Mouse (Mus musculus) hindbrain, embryonic 10.5 days (tissue): ENCODE measurements around the gene Pou4f2. TPM values are rescaled to one million over a fixed set of nuclear protein-coding genes. Genes with fewer than 3 reads are reported as not detected.
A peak's percentile ranks its signal among the peaks of the same experiment; 100 is the strongest.

Source experiments
- DNase-seq: peaks from one replicate; pipeline ENCODE4 v3.0.0-alpha.2; 2017; ENCODE audit warnings: low spot score
- H3K27ac ChIP-seq: fragments of 300-500 bp; sonication (generic); 2 replicates; pipeline ENCODE4 v1.5.1; 2016; ENCODE audit warnings: mild to moderate bottlenecking, moderate library complexity
- H3K27me3 ChIP-seq: fragments of 300-500 bp; sonication (generic); 2 replicates; pipeline ENCODE4 v1.6.1; 2016; ENCODE audit warnings: mild to moderate bottlenecking; ENCODE audit not compliant: poor library complexity, insufficient read depth, severe bottlenecking
- H3K36me3 ChIP-seq: fragments of 300-500 bp; sonication (generic); 2 replicates; pipeline ENCODE4 v1.6.1; 2016; ENCODE audit warnings: mild to moderate bottlenecking, moderate library complexity
- H3K4me1 ChIP-seq: fragments of 300-500 bp; sonication (generic); replicated peaks from 2 replicates; pipeline ENCODE4 v1.6.1; 2016; ENCODE audit warnings: mild to moderate bottlenecking
- H3K4me3 ChIP-seq: fragments of 300-500 bp; sonication (generic); 2 replicates; pipeline ENCODE4 v1.5.1; 2016; ENCODE audit warnings: mild to moderate bottlenecking, moderate library complexity
- H3K9me3 ChIP-seq: fragments of 300-500 bp; sonication (generic); 2 replicates; pipeline ENCODE4 v1.6.1; 2016; ENCODE audit warnings: mild to moderate bottlenecking, moderate library complexity
- WGBS: fragments of 180-500 bp; shearing (Covaris S2); methylation state at CpG from one replicate; pipeline ENCODE4 v1.1.7; 2016; 5-methylcytosine and 5-hydroxymethylcytosine counted together
- polyA plus RNA-seq: library from polyadenylated mRNA; unstranded; fragments of >200 nt; fragmentation: Nextera tagmentation; extraction: Ambion mirVana; gene quantifications from 2 replicates; pipeline ENCODE4 v1.2.1, GENCODE M21; 2016

The Pou4f2 gene
- polyA plus RNA-seq, 1 experiment from 2014 or later, result 1.7 TPM

- H3K9me3 ChIP-seq, result no peaks in the 10 kb centered on the region
- no peak for DNase-seq
- H3K36me3 ChIP-seq, result no peaks in the 10 kb centered on the region
- H3K4me3 ChIP-seq, result no peak overlapping the region
- no peak overlapping the region for H3K27ac ChIP-seq
- H3K4me1 ChIP-seq, result peaks cover 39% of the 10 kb centered on the region
- WGBS, result 16% methylated on average over 5 of the region's 5 CpGs
- H3K27me3 ChIP-seq, result peaks cover 100% of the 10 kb centered on the region
Measured at GRCm38 (mm10) chr8:78433318-78433717, 3.1 kb downstream of the Pou4f2 start.

- 22% methylated on average over 1 of the region's 1 CpGs for WGBS
- Histone ChIP-seq H3K4me1 (peaks cover 32% of the 10 kb centered on the region), H3K27ac (no peak overlapping the region)
Measured at GRCm38 (mm10) chr8:78432451-78432850, 4.0 kb downstream of the Pou4f2 start.

GRCm38 (mm10) chr8:78431356-78431755 is 5.1 kb downstream of the Pou4f2 start:
- peak; percentile 64 for DNase-seq
- no peaks in the 10 kb centered on the region for H3K36me3 ChIP-seq

More at GRCm38 (mm10) chr8:78432451-78432850, 4.0 kb downstream of the Pou4f2 start:
- peaks cover 100% of the 10 kb centered on the region for H3K27me3 ChIP-seq
- no peaks in the 10 kb centered on the region for H3K36me3 ChIP-seq
- no peak for DNase-seq
- H3K9me3 ChIP-seq, result no peaks in the 10 kb centered on the region
- no peak overlapping the region for H3K4me3 ChIP-seq

GRCm38 (mm10) chr8:78428148-78428547 is 8.3 kb downstream of the Pou4f2 start:
- WGBS, result 5% methylated on average over 11 of the region's 11 CpGs
- DNase-seq, result no peak
- peaks cover 13% of the 10 kb centered on the region for H3K4me1 ChIP-seq

More at GRCm38 (mm10) chr8:78431356-78431755, 5.1 kb downstream of the Pou4f2 start:
- Histone ChIP-seq H3K27ac (no peak overlapping the region), H3K4me1 (peaks cover 32% of the 10 kb centered on the region), H3K4me3 (no peak overlapping the region), H3K27me3 (peaks cover 100% of the 10 kb centered on the region), H3K9me3 (no peaks in the 10 kb centered on the region)
- 4% methylated on average over 4 of the region's 4 CpGs for WGBS

GRCm38 (mm10) chr8:78427769-78428130 is 8.7 kb downstream of the Pou4f2 start:
- peaks cover 100% of the 10 kb centered on the region for H3K27me3 ChIP-seq
- H3K4me1 ChIP-seq, result peaks cover 13% of the 10 kb centered on the region
- H3K27ac ChIP-seq, result peak overlapping the region; percentile 16; the same call in 1 of the 2 replicates
- H3K36me3 ChIP-seq, result no peaks in the 10 kb centered on the region
- WGBS, result 2% methylated on average over 8 of the region's 8 CpGs
- peak overlapping the region; percentile 35 for H3K4me3 ChIP-seq
- no peak for DNase-seq
- H3K9me3 ChIP-seq, result no peaks in the 10 kb centered on the region

More at GRCm38 (mm10) chr8:78428148-78428547, 8.3 kb downstream of the Pou4f2 start:
- H3K27me3 ChIP-seq, result peaks cover 100% of the 10 kb centered on the region
- no peak overlapping the region for H3K27ac ChIP-seq
- no peaks in the 10 kb centered on the region for H3K36me3 ChIP-seq
- no peak overlapping the region for H3K4me3 ChIP-seq
- H3K9me3 ChIP-seq, result no peaks in the 10 kb centered on the region

GRCm38 (mm10) chr8:78426875-78427768 is 9.3 kb downstream of the Pou4f2 start:
- H3K27ac ChIP-seq, result peak overlapping the region; percentile 17
- peaks cover 13% of the 10 kb centered on the region for H3K4me1 ChIP-seq
- DNase-seq, result peak; percentile 37
- peak overlapping the region; percentile 35 for H3K4me3 ChIP-seq
- under 1% methylated on average over 32 of the region's 32 CpGs for WGBS
- no peaks in the 10 kb centered on the region for H3K9me3 ChIP-seq
- no peaks in the 10 kb centered on the region for H3K36me3 ChIP-seq
- H3K27me3 ChIP-seq, result peaks cover 100% of the 10 kb centered on the region

GRCm38 (mm10) chr8:78426455-78426854 is 10.0 kb downstream of the Pou4f2 start:
- Histone ChIP-seq H3K9me3 (no peaks in the 10 kb centered on the region), H3K27ac (peak overlapping the region; percentile 17; the same call in 1 of the 2 replicates), H3K36me3 (no peaks in the 10 kb centered on the region), H3K27me3 (peaks cover 100% of the 10 kb centered on the region), H3K4me3 (peak overlapping the region; percentile 35), H3K4me1 (peaks cover 13% of the 10 kb centered on the region)
- 1% methylated on average over 10 of the region's 10 CpGs for WGBS
- DNase-seq, result peak; percentile 35

GRCm38 (mm10) chr8:78423937-78424336 is 12.5 kb downstream of the Pou4f2 start:
- Histone ChIP-seq H3K4me1 (peaks cover 29% of the 10 kb centered on the region), H3K27me3 (peaks cover 99% of the 10 kb centered on the region), H3K4me3 (no peak overlapping the region), H3K27ac (no peak overlapping the region), H3K36me3 (no peaks in the 10 kb centered on the region), H3K9me3 (no peaks in the 10 kb centered on the region)
- WGBS, result 0% methylated on average over 1 of the region's 1 CpGs
- DNase-seq, result no peak

GRCm38 (mm10) chr8:78420101-78420503 is 16.3 kb downstream of the Pou4f2 start:
- peak overlapping the region; percentile 56 for H3K4me3 ChIP-seq
- under 1% methylated on average over 19 of the region's 19 CpGs for WGBS
- H3K9me3 ChIP-seq, result no peaks in the 10 kb centered on the region
- no peaks in the 10 kb centered on the region for H3K36me3 ChIP-seq
- peak; percentile 52 for DNase-seq
- H3K27ac ChIP-seq, result peak overlapping the region; percentile 79
- peaks cover 70% of the 10 kb centered on the region for H3K27me3 ChIP-seq
- H3K4me1 ChIP-seq, result peaks cover 16% of the 10 kb centered on the region

GRCm38 (mm10) chr8:78419272-78419671 is 17.2 kb downstream of the Pou4f2 start:
- peaks cover 16% of the 10 kb centered on the region for H3K4me1 ChIP-seq
- DNase-seq, result no peak
- H3K36me3 ChIP-seq, result no peaks in the 10 kb centered on the region
- 0 out of 2 replicates have a peak overlapping the region, but pooled peaks have one; percentile 56 for H3K4me3 ChIP-seq
- no peaks in the 10 kb centered on the region for H3K9me3 ChIP-seq
- no peak overlapping the region for H3K27ac ChIP-seq
- WGBS, result 28% methylated on average over 4 of the region's 4 CpGs
- H3K27me3 ChIP-seq, result peaks cover 61% of the 10 kb centered on the region

- WGBS, result 88% methylated on average over 7 of the region's 7 CpGs
- Histone ChIP-seq H3K9me3 (no peaks in the 10 kb centered on the region), H3K27ac (no peak overlapping the region)
Measured at GRCm38 (mm10) chr8:78390756-78391155, 45.7 kb downstream of the Pou4f2 start.

More at GRCm38 (mm10) chr8:78390756-78391155, 45.7 kb downstream of the Pou4f2 start:
- no peak overlapping the region for H3K4me3 ChIP-seq
- DNase-seq, result no peak
- no peaks in the 10 kb centered on the region for H3K4me1 ChIP-seq
- no peaks in the 10 kb centered on the region for H3K36me3 ChIP-seq
- H3K27me3 ChIP-seq, result no peaks in the 10 kb centered on the region
